Mouse (Mus musculus): Measurements from ENCODE around the gene Hoxa4. TPM values are rescaled to one million over a fixed set of nuclear protein-coding genes. Genes with fewer than 3 reads are reported as not detected.

The Hoxa4 gene
- total and polyA plus RNA-seq, 3 experiments = not detected

DNA sequence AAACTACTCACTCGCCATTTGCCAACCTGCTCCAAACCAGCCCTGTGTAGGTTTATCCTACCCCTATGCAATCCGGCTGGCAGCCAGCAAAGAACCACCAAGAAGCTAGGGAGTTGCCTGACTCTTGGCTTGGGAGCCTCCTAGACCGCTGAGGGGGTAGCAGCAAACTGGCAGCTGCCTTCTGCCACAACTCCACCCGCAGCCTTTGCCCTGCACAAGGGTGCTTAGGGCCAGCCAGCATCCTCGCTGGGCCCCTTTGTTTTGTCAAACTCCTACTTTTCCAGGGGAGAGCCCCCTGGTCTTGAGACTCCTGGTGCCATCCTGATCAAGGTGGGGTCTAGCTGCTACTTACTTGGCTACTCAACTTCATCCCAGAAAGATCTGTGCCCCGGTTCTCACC, 6.9 kb downstream of the Hoxa4 start:
- Histone ChIP-seq H3K36me3 (replicated peaks) (no peaks in the 10 kb centered on the region), H3K9me3 (replicated peaks) (no peaks in the 10 kb centered on the region), H3K4me3 (ENCODE audit: low read depth, low read length) (no peak overlapping the region), H3K27me3 (ENCODE audit: insufficient read depth, low read length) (peaks cover 4% of the 10 kb centered on the region; the same call in 1 of the 2 replicates), H3K4me1 (ENCODE audit: insufficient read depth, low read depth, low read length) (no peaks in the 10 kb centered on the region)
- DNase-seq (ENCODE audit: low spot score) = no peak
- TF ChIP-seq POLR2AphosphoS5 (IDR thresholded peaks at IDR 0.05; ENCODE audit: insufficient replicate concordance, low read depth, low read length) (no peak), GATA2 (IDR thresholded peaks at IDR 0.05; ENCODE audit: borderline replicate concordance, low read depth, low read length) (no peak), TAL1 (conservative IDR thresholded peaks at IDR 0.05; ENCODE audit: low read depth, low read length) (no peak), GATA1 (IDR thresholded peaks at IDR 0.05; ENCODE audit: borderline replicate concordance, low read length) (no peak), CTCF (IDR thresholded peaks at IDR 0.05; ENCODE audit: low read depth, low read length) (no peak)
- no peak for ATAC-seq (ENCODE audit: extremely low read depth, insufficient number of reproducible peaks, low FRiP score, poor library complexity, severe bottlenecking)

DNA sequence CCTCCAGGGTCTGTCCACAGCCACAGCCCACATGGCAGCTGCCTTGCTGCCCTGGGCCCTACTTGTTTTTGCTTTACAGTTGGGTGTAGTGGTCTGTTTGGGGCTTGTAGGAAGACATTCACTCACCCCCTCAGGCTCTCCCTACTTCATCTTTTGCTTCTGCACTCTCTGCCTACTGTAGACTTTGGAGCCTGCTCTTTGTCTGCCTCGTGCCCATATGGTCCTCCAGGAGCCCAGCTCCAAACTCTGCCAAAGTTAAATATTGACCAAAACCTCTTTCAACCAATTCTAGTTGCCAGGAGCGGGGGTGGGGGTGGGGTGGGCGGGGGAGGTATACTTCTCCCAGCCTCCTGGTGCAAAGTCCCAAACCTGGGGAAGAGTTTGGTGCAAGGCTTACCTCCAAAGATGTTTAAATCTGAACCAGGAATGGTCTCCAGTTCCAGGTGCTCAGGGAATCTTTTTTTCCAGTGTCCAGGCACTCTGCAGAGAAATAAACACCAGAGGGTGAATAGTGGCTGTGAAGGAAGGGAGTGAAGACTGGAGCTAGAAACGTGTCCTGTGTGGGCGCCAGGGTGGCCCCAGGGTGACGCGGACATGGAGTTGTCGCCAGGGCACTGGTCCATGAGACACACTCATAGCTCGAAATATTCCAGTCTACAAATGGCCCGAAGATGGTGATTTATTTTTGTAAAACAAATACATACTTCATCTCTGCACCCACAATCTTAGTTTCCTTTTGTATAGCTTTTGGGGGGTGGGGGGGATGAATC, 8.1 kb downstream of the Hoxa4 start:
- Histone ChIP-seq H3K36me3 (replicated peaks) (no peaks in the 10 kb centered on the region), H3K4me3 (ENCODE audit: low read depth, low read length) (no peak overlapping the region), H3K27me3 (ENCODE audit: insufficient read depth, low read length) (peaks cover 14% of the 10 kb centered on the region), H3K4me1 (ENCODE audit: insufficient read depth, low read depth, low read length) (no peaks in the 10 kb centered on the region), H3K9me3 (replicated peaks) (no peaks in the 10 kb centered on the region)
- no peak for DNase-seq (ENCODE audit: low spot score)
- no peak for ATAC-seq (ENCODE audit: extremely low read depth, insufficient number of reproducible peaks, low FRiP score, poor library complexity, severe bottlenecking)
- no peak for TF ChIP-seq CTCF (IDR thresholded peaks at IDR 0.05; ENCODE audit: low read depth, low read length)
- TF ChIP-seq POLR2AphosphoS5 (IDR thresholded peaks at IDR 0.05; ENCODE audit: insufficient replicate concordance, low read depth, low read length) = no peak
- no peak for TF ChIP-seq TAL1 (conservative IDR thresholded peaks at IDR 0.05; ENCODE audit: low read depth, low read length)
- TF ChIP-seq GATA1 (IDR thresholded peaks at IDR 0.05; ENCODE audit: borderline replicate concordance, low read length) = no peak
- TF ChIP-seq GATA2 (IDR thresholded peaks at IDR 0.05; ENCODE audit: borderline replicate concordance, low read depth, low read length) = no peak

DNA sequence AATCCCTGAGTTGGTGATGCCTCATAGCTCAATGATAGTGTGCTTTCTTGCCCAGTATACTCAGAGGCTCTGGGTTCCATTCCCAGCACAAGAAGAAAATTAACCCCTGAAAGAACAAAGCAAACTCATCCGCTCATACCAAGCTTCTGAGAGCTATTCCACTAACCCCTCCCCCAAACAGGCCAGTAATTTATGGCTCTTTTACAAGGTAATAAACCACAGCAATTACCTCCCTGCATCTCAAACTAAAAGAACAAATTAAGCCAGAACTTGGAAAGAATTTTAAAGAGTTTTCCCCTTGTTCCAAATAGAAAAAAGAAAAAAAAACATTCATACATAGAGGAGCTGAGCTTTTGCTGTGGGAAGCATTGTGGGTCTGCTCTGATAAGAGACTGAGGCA, 8.8 kb downstream of the Hoxa4 start:
- DNase-seq (ENCODE audit: low spot score) (no peak), ATAC-seq (ENCODE audit: extremely low read depth, insufficient number of reproducible peaks, low FRiP score, poor library complexity, severe bottlenecking) (no peak)
- Histone ChIP-seq H3K4me3 (ENCODE audit: low read depth, low read length) (no peak overlapping the region), H3K36me3 (replicated peaks) (no peaks in the 10 kb centered on the region), H3K4me1 (ENCODE audit: insufficient read depth, low read depth, low read length) (no peaks in the 10 kb centered on the region), H3K27me3 (ENCODE audit: insufficient read depth, low read length) (peaks cover 19% of the 10 kb centered on the region), H3K9me3 (replicated peaks) (no peaks in the 10 kb centered on the region)
- TF ChIP-seq POLR2AphosphoS5 (IDR thresholded peaks at IDR 0.05; ENCODE audit: insufficient replicate concordance, low read depth, low read length) = no peak
- no peak for TF ChIP-seq CTCF (IDR thresholded peaks at IDR 0.05; ENCODE audit: low read depth, low read length)
- TF ChIP-seq TAL1 (conservative IDR thresholded peaks at IDR 0.05; ENCODE audit: low read depth, low read length) = no peak
- TF ChIP-seq GATA2 (IDR thresholded peaks at IDR 0.05; ENCODE audit: borderline replicate concordance, low read depth, low read length) = no peak
- no peak for TF ChIP-seq GATA1 (IDR thresholded peaks at IDR 0.05; ENCODE audit: borderline replicate concordance, low read length)

DNA sequence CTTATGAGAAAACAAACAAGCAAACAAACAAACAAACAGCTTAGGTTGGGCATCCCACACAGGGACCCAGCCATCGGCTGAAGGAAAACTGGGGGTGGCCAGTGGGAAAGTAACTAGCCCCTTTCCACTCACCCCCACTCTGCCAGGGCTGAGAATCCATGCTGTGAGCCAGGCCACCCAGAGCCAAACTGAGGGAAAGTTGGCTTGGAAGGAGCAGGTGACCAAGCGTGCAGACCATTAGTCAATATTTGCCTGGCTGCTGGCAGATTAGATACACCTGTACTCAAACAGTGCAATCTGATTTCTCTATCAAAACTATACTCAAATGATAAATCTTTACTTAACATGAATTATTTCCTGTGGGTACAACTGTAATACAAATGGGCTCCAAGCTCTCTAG, 9.5 kb downstream of the Hoxa4 start:
- Histone ChIP-seq H3K4me1 (ENCODE audit: insufficient read depth, low read depth, low read length) (no peaks in the 10 kb centered on the region), H3K36me3 (replicated peaks) (no peaks in the 10 kb centered on the region), H3K9me3 (replicated peaks) (no peaks in the 10 kb centered on the region), H3K27me3 (ENCODE audit: insufficient read depth, low read length) (peaks cover 27% of the 10 kb centered on the region), H3K4me3 (ENCODE audit: low read depth, low read length) (no peak overlapping the region)
- no peak for TF ChIP-seq GATA2 (IDR thresholded peaks at IDR 0.05; ENCODE audit: borderline replicate concordance, low read depth, low read length)
- no peak for TF ChIP-seq POLR2AphosphoS5 (IDR thresholded peaks at IDR 0.05; ENCODE audit: insufficient replicate concordance, low read depth, low read length)
- TF ChIP-seq GATA1 (IDR thresholded peaks at IDR 0.05; ENCODE audit: borderline replicate concordance, low read length) = no peak
- no peak for TF ChIP-seq CTCF (IDR thresholded peaks at IDR 0.05; ENCODE audit: low read depth, low read length)
- TF ChIP-seq TAL1 (conservative IDR thresholded peaks at IDR 0.05; ENCODE audit: low read depth, low read length) = no peak
- DNase-seq (ENCODE audit: low spot score) = no peak
- no peak for ATAC-seq (ENCODE audit: extremely low read depth, insufficient number of reproducible peaks, low FRiP score, poor library complexity, severe bottlenecking)

DNA sequence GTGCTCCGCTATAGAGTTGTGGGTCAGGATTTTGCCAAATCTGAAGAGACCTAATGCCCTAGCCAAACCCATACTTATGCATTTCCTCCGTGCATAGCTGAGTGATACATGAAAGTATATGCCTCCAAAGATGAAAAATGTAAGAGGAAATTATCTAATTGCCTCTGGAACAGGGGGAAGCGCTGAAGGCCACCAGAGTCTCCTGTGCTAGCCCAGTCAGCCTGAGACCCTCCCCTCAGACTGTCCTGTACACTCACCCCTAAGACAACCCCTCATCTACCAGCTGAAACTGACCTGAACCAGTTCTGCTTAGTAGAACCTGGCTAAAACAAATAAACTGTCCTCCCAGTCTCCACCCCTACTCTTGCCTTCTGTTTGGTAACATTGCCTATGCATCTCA, 10.8 kb downstream of the Hoxa4 start:
- no peaks in the 10 kb centered on the region for H3K9me3 ChIP-seq (replicated peaks)
- no peak for DNase-seq (ENCODE audit: low spot score)
- no peaks in the 10 kb centered on the region for H3K4me1 ChIP-seq (ENCODE audit: insufficient read depth, low read depth, low read length)
- TF ChIP-seq POLR2AphosphoS5 (IDR thresholded peaks at IDR 0.05; ENCODE audit: insufficient replicate concordance, low read depth, low read length) (no peak), GATA2 (IDR thresholded peaks at IDR 0.05; ENCODE audit: borderline replicate concordance, low read depth, low read length) (no peak), GATA1 (IDR thresholded peaks at IDR 0.05; ENCODE audit: borderline replicate concordance, low read length) (no peak), TAL1 (conservative IDR thresholded peaks at IDR 0.05; ENCODE audit: low read depth, low read length) (no peak), CTCF (IDR thresholded peaks at IDR 0.05; ENCODE audit: low read depth, low read length) (no peak)
- H3K36me3 ChIP-seq (replicated peaks) = no peaks in the 10 kb centered on the region
- H3K27me3 ChIP-seq (ENCODE audit: insufficient read depth, low read length) = peaks cover 38% of the 10 kb centered on the region
- no peak overlapping the region for H3K4me3 ChIP-seq (ENCODE audit: low read depth, low read length)
- no peak for ATAC-seq (ENCODE audit: extremely low read depth, insufficient number of reproducible peaks, low FRiP score, poor library complexity, severe bottlenecking)

DNA sequence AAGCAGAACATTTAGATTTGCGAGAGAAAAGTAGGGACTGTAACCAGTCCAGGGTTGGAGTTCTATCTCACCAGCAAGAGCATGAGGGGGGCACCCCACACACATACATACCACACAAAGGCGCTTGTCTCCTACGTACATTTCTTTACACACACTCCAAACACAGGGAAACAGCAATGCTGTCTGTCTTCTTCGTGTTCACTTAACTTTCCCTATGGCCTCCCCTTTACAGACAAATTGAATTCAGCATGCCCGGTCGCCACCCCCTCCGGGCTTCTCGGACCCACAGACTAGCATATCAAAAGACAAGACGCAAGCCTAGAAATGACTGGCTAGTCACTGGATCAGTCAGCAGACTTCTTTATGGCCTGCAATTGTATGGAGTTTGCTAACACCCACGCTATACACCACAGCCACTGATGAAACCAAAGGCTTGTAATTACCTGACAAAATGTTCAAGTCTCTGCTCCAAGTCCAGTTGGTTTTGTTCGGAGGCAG, 11.3 kb downstream of the Hoxa4 start:
- Histone ChIP-seq H3K36me3 (replicated peaks) (no peaks in the 10 kb centered on the region), H3K27me3 (ENCODE audit: insufficient read depth, low read length) (peaks cover 41% of the 10 kb centered on the region), H3K4me1 (ENCODE audit: insufficient read depth, low read depth, low read length) (no peaks in the 10 kb centered on the region), H3K4me3 (ENCODE audit: low read depth, low read length) (no peak overlapping the region), H3K9me3 (replicated peaks) (no peaks in the 10 kb centered on the region)
- TF ChIP-seq CTCF (IDR thresholded peaks at IDR 0.05; ENCODE audit: low read depth, low read length) = no peak
- no peak for TF ChIP-seq GATA1 (IDR thresholded peaks at IDR 0.05; ENCODE audit: borderline replicate concordance, low read length)
- TF ChIP-seq POLR2AphosphoS5 (IDR thresholded peaks at IDR 0.05; ENCODE audit: insufficient replicate concordance, low read depth, low read length) = no peak
- no peak for TF ChIP-seq TAL1 (conservative IDR thresholded peaks at IDR 0.05; ENCODE audit: low read depth, low read length)
- TF ChIP-seq GATA2 (IDR thresholded peaks at IDR 0.05; ENCODE audit: borderline replicate concordance, low read depth, low read length) = no peak
- ATAC-seq (ENCODE audit: extremely low read depth, insufficient number of reproducible peaks, low FRiP score, poor library complexity, severe bottlenecking) (no peak), DNase-seq (ENCODE audit: low spot score) (no peak)

Measured in G1E (cell line).